Mouse (Mus musculus) G1E (cell line): ENCODE data around the gene Psg19. TPM values are rescaled to one million over a fixed set of nuclear protein-coding genes. Genes with fewer than 3 reads are reported as not detected.
"Not testable (repeated sequence)": the region's sequence is repeated elsewhere in the genome, so short reads cannot be mapped to it uniquely, and the experiment has no call there.

Experiments
- ATAC-seq: 2 replicates; pipeline ENCODE4 v1.8.0; 2016; ENCODE audit warnings: mild to moderate bottlenecking; ENCODE audit not compliant: insufficient number of reproducible peaks, poor library complexity, low FRiP score, severe bottlenecking; ENCODE audit errors: extremely low read depth
- DNase-seq: peaks from one replicate; pipeline ENCODE4 v3.0.0; 2012; ENCODE audit warnings: low spot score
- H3K27me3 ChIP-seq: 2 replicates; pipeline ENCODE4 v1.6.1; 2012; ENCODE audit warnings: mild to moderate bottlenecking, low read length, inconsistent platforms; ENCODE audit not compliant: insufficient read depth
- H3K36me3 ChIP-seq: replicated peaks from 2 replicates; pipeline ENCODE3; 2012; ENCODE audit warnings: mild to moderate bottlenecking, inconsistent platforms
- H3K4me1 ChIP-seq: 2 replicates; pipeline ENCODE4 v1.6.1; 2012; ENCODE audit warnings: low read depth, low read length, inconsistent platforms, mixed read lengths; ENCODE audit not compliant: insufficient read depth
- H3K4me3 ChIP-seq: 2 replicates; pipeline ENCODE4 v1.5.1; 2012; ENCODE audit warnings: low read depth, mild to moderate bottlenecking, inconsistent platforms, low read length, moderate library complexity, mixed read lengths
- H3K9me3 ChIP-seq: replicated peaks from 2 replicates; pipeline ENCODE4 v1.6.1; 2012; ENCODE audit warnings: inconsistent platforms
- CTCF ChIP-seq: IDR thresholded peaks from 2 replicates; pipeline ENCODE4 v1.5.1; 2012; ENCODE audit warnings: low read depth, low read length, inconsistent platforms, mixed read lengths
- GATA1 ChIP-seq: IDR thresholded peaks from 2 replicates; pipeline ENCODE4 v1.6.1; 2012; ENCODE audit warnings: borderline replicate concordance, low read length, inconsistent platforms, mixed read lengths
- GATA2 ChIP-seq: IDR thresholded peaks from 2 replicates; pipeline ENCODE4 v1.6.1; 2012; ENCODE audit warnings: low read depth, low read length, inconsistent platforms, borderline replicate concordance
- POLR2AphosphoS5 ChIP-seq: IDR thresholded peaks from 2 replicates; pipeline ENCODE4 v1.6.1; 2012; ENCODE audit warnings: low read depth, low read length, inconsistent platforms; ENCODE audit not compliant: insufficient replicate concordance
- TAL1 ChIP-seq: conservative IDR thresholded peaks from 2 replicates; pipeline ENCODE4 v1.6.1; 2012; ENCODE audit warnings: low read depth, low read length, inconsistent platforms, mixed read lengths
- polyA plus RNA-seq: library from polyadenylated mRNA; stranded (reverse); fragments of >175 nt; gene quantifications from 2 replicates; pipeline ENCODE4 v1.2.3, GENCODE M21; 2012
- total RNA-seq, 2 experiments: library from RNA; stranded (forward) in 1 of 2; stranded (reverse) in 1 of 2; fragments of 200-1000 nt in 1 of 2; fragments of >200 nt in 1 of 2; fragmentation: Nextera tagmentation in 1 of 2; gene quantifications; 2 replicates each; pipeline ENCODE4 v1.2.3; 2014 to 2017

The Psg19 gene
- total and polyA plus RNA-seq, 3 experiments: 0.11 TPM; not detected in 2

GRCm38 (mm10) chr7:18779337-18779781, 19.0 kb downstream of the Psg19 start:
- no peak for ATAC-seq
- Histone ChIP-seq H3K27me3 (no peaks in the 10 kb centered on the region), H3K36me3 (no peaks in the 10 kb centered on the region), H3K4me3 (no peak overlapping the region), H3K4me1 (no peaks in the 10 kb centered on the region), H3K9me3 (no peaks in the 10 kb centered on the region; the same call in 1 of the 2 replicates)
- no peak for DNase-seq
- TF ChIP-seq GATA2: no peak
- TF ChIP-seq TAL1: no peak
- no peak for TF ChIP-seq POLR2AphosphoS5

- not testable (repeated sequence) for ATAC-seq, H3K4me1 ChIP-seq, H3K36me3 ChIP-seq, H3K27me3 ChIP-seq, DNase-seq, H3K4me3 ChIP-seq
- H3K9me3 ChIP-seq: peaks cover 20% of the 10 kb centered on the region
Observed at GRCm38 (mm10) chr7:18762885-18763284, 35.4 kb downstream of the Psg19 start.

- peaks cover 20% of the 10 kb centered on the region for H3K9me3 ChIP-seq
- not testable (repeated sequence) for H3K4me3 ChIP-seq, DNase-seq, ATAC-seq, H3K36me3 ChIP-seq, H3K4me1 ChIP-seq, H3K27me3 ChIP-seq
Observed at GRCm38 (mm10) chr7:18760152-18760551, 38.2 kb downstream of the Psg19 start.

- H3K4me1 ChIP-seq, H3K27me3 ChIP-seq, ATAC-seq, H3K4me3 ChIP-seq, H3K9me3 ChIP-seq, H3K36me3 ChIP-seq: not testable (repeated sequence)
- peak; percentile 5 for DNase-seq
- TF ChIP-seq CTCF: peak; percentile 69
Observed at GRCm38 (mm10) chr7:18749896-18750477, 48.3 kb downstream of the Psg19 start.

GRCm38 (mm10) chr7:18748994-18749895, 49.1 kb downstream of the Psg19 start:
- ATAC-seq (no peak), DNase-seq (no peak)
- no peaks in the 10 kb centered on the region for H3K4me1 ChIP-seq
- no peaks in the 10 kb centered on the region for H3K9me3 ChIP-seq
- no peak overlapping the region for H3K4me3 ChIP-seq
- H3K27me3 ChIP-seq: peaks cover 5% of the 10 kb centered on the region; the same call in 1 of the 2 replicates
- no peak for TF ChIP-seq GATA1
- TF ChIP-seq CTCF: no peak
- no peak for TF ChIP-seq POLR2AphosphoS5
- TF ChIP-seq TAL1: no peak
- TF ChIP-seq GATA2: no peak
- no peaks in the 10 kb centered on the region for H3K36me3 ChIP-seq

GRCm38 (mm10) chr7:18747420-18747819, 50.9 kb downstream of the Psg19 start:
- H3K36me3 ChIP-seq, H3K4me3 ChIP-seq, H3K27me3 ChIP-seq, H3K4me1 ChIP-seq, ATAC-seq, H3K9me3 ChIP-seq, DNase-seq: not testable (repeated sequence)

GRCm38 (mm10) chr7:18746189-18746860, 52.0 kb downstream of the Psg19 start:
- H3K9me3 ChIP-seq: no peaks in the 10 kb centered on the region
- no peak for DNase-seq
- no peak for ATAC-seq
- no peaks in the 10 kb centered on the region for H3K36me3 ChIP-seq
- TF ChIP-seq GATA1 (no peak), GATA2 (no peak), CTCF (no peak), POLR2AphosphoS5 (no peak), TAL1 (no peak)
- H3K4me1 ChIP-seq: no peaks in the 10 kb centered on the region
- no peak overlapping the region; the same call in 1 of the 2 replicates for H3K4me3 ChIP-seq
- peaks cover 5% of the 10 kb centered on the region; the same call in 1 of the 2 replicates for H3K27me3 ChIP-seq

Other genes with a start within 250 kb of the Psg19 start
- gene Psg27, start 231.2 kb downstream of the Psg19 start, total RNA-seq (2014; fragmentation: Nextera tagmentation): not detected in 2 replicates
- 0.05 TPM in 1 of 2 replicates, not detected in the other for gene Psg27, start 231.2 kb downstream of the Psg19 start, total RNA-seq (2017)
- not detected in 2 replicates for gene Psg27, start 231.2 kb downstream of the Psg19 start, polyA plus RNA-seq
- gene Psg23, start 182.0 kb downstream of the Psg19 start, total RNA-seq (2014; fragmentation: Nextera tagmentation): not detected in 2 replicates
- 0.06 TPM in 1 of 2 replicates, not detected in the other for gene Psg23, start 182.0 kb downstream of the Psg19 start, total RNA-seq (2017)
- gene Psg23, start 182.0 kb downstream of the Psg19 start, polyA plus RNA-seq: not detected in 2 replicates
- not detected in 2 replicates for gene Psg21, start 141.8 kb downstream of the Psg19 start, total RNA-seq (2014; fragmentation: Nextera tagmentation)
- 0.22 TPM in 1 of 2 replicates, not detected in the other for gene Psg21, start 141.8 kb downstream of the Psg19 start, total RNA-seq (2017)
- not detected in 2 replicates for gene Psg21, start 141.8 kb downstream of the Psg19 start, polyA plus RNA-seq
- gene Psg20, start 112.3 kb downstream of the Psg19 start, total RNA-seq (2014; fragmentation: Nextera tagmentation): not detected in 2 replicates
- gene Psg20, start 112.3 kb downstream of the Psg19 start, total RNA-seq (2017): 0.12 TPM in 1 of 2 replicates, not detected in the other
- gene Psg20, start 112.3 kb downstream of the Psg19 start, polyA plus RNA-seq: not detected in 2 replicates
- not detected in 2 replicates for gene Psg22, start 80.4 kb downstream of the Psg19 start, total RNA-seq (2014; fragmentation: Nextera tagmentation)
- gene Psg22, start 80.4 kb downstream of the Psg19 start, total RNA-seq (2017): 0.11 TPM in 1 of 2 replicates, not detected in the other
- not detected in 2 replicates for gene Psg22, start 80.4 kb downstream of the Psg19 start, polyA plus RNA-seq
- gene Psg17, start 23.1 kb upstream of the Psg19 start, total RNA-seq (2014; fragmentation: Nextera tagmentation): not detected in 2 replicates
- 0.11 TPM in 1 of 2 replicates, not detected in the other for gene Psg17, start 23.1 kb upstream of the Psg19 start, total RNA-seq (2017)
- gene Psg17, start 23.1 kb upstream of the Psg19 start, polyA plus RNA-seq: not detected in 2 replicates
- not detected in 2 replicates for gene Mill2, start 41.4 kb upstream of the Psg19 start, total RNA-seq (2014; fragmentation: Nextera tagmentation)
- 0.06 and 0.11 TPM in 2 replicates for gene Mill2, start 41.4 kb upstream of the Psg19 start, total RNA-seq (2017)
- gene Mill2, start 41.4 kb upstream of the Psg19 start, polyA plus RNA-seq: not detected in 2 replicates
- gene Pglyrp1, start 72.8 kb upstream of the Psg19 start, total RNA-seq (2014; fragmentation: Nextera tagmentation): not detected in 2 replicates
- not detected in 2 replicates for gene Pglyrp1, start 72.8 kb upstream of the Psg19 start, total RNA-seq (2017)
- gene Pglyrp1, start 72.8 kb upstream of the Psg19 start, polyA plus RNA-seq: not detected in 2 replicates
- 2.1 and 9.6 TPM in 2 replicates for gene Ccdc61, start 111.9 kb upstream of the Psg19 start, total RNA-seq (2014; fragmentation: Nextera tagmentation)
- gene Ccdc61, start 111.9 kb upstream of the Psg19 start, total RNA-seq (2017): 5.1 and 9.4 TPM in 2 replicates
- 47.9 and 61.1 TPM in 2 replicates for gene Ccdc61, start 111.9 kb upstream of the Psg19 start, polyA plus RNA-seq
- gene Nova2, start 127.4 kb upstream of the Psg19 start, total RNA-seq (2014; fragmentation: Nextera tagmentation): not detected in 2 replicates
- under 0.01 and 0.05 TPM in 2 replicates for gene Nova2, start 127.4 kb upstream of the Psg19 start, total RNA-seq (2017)
- not detected in 2 replicates for gene Nova2, start 127.4 kb upstream of the Psg19 start, polyA plus RNA-seq
- gene Nanos2, start 188.9 kb upstream of the Psg19 start, total RNA-seq (2014; fragmentation: Nextera tagmentation): not detected in 2 replicates
- gene Nanos2, start 188.9 kb upstream of the Psg19 start, total RNA-seq (2017): 0.12 and 0.16 TPM in 2 replicates
- gene Nanos2, start 188.9 kb upstream of the Psg19 start, polyA plus RNA-seq: not detected in 2 replicates
- 2.4 and 3.9 TPM in 2 replicates for gene Mypop, start 192.7 kb upstream of the Psg19 start, total RNA-seq (2014; fragmentation: Nextera tagmentation)
- gene Mypop, start 192.7 kb upstream of the Psg19 start, total RNA-seq (2017): 2.0 and 4.1 TPM in 2 replicates
- gene Mypop, start 192.7 kb upstream of the Psg19 start, polyA plus RNA-seq: 15.8 and 20.5 TPM in 2 replicates
- gene Irf2bp1, start 205.5 kb upstream of the Psg19 start, total RNA-seq (2014; fragmentation: Nextera tagmentation): 34.1 and 34.9 TPM in 2 replicates
- 13.4 TPM in 2 replicates for gene Irf2bp1, start 205.5 kb upstream of the Psg19 start, total RNA-seq (2017)
- gene Irf2bp1, start 205.5 kb upstream of the Psg19 start, polyA plus RNA-seq: 105 and 139 TPM in 2 replicates
- not detected in 2 replicates for gene Foxa3, start 225.0 kb upstream of the Psg19 start, total RNA-seq (2014; fragmentation: Nextera tagmentation)
- not detected in 2 replicates for gene Foxa3, start 225.0 kb upstream of the Psg19 start, total RNA-seq (2017)
- gene Foxa3, start 225.0 kb upstream of the Psg19 start, polyA plus RNA-seq: 0.03 TPM in 1 of 2 replicates, not detected in the other
- gene Sympk, start 225.9 kb upstream of the Psg19 start, total RNA-seq (2014; fragmentation: Nextera tagmentation): 119 and 149 TPM in 2 replicates
- gene Sympk, start 225.9 kb upstream of the Psg19 start, total RNA-seq (2017): 47.6 and 48.1 TPM in 2 replicates
- 257 and 260 TPM in 2 replicates for gene Sympk, start 225.9 kb upstream of the Psg19 start, polyA plus RNA-seq